Mouse (Mus musculus) embryonic fibroblast, embryonic 13.5 days (primary cell): Measurements from ENCODE around the gene Hoxd10. TPM values are rescaled to one million over a fixed set of nuclear protein-coding genes. Genes with fewer than 3 reads are reported as not detected.

Experiments used
- H3K27ac ChIP-seq: 2 replicates; pipeline ENCODE4 v1.5.1; 2012; ENCODE audit warnings: low read length, control low read depth, inconsistent platforms; ENCODE audit not compliant: insufficient read depth
- H3K4me1 ChIP-seq: 2 replicates; pipeline ENCODE4 v1.6.1; 2011; ENCODE audit warnings: low read length; ENCODE audit not compliant: control insufficient read depth, insufficient read depth
- H3K4me3 ChIP-seq: 2 replicates; pipeline ENCODE4 v1.5.1; 2011; ENCODE audit warnings: mild to moderate bottlenecking, control low read depth, low read length; ENCODE audit not compliant: insufficient read depth
- CTCF ChIP-seq: IDR thresholded peaks from 2 replicates; pipeline ENCODE4 v1.5.1; 2011; ENCODE audit warnings: mild to moderate bottlenecking, control low read depth, low read length, moderate library complexity, borderline replicate concordance; ENCODE audit not compliant: insufficient read depth
- POLR2A ChIP-seq: IDR thresholded peaks from 2 replicates; pipeline ENCODE4 v1.6.1; 2011; ENCODE audit warnings: low read depth, mild to moderate bottlenecking, control low read depth, low read length, moderate library complexity
- polyA plus RNA-seq: library from polyadenylated mRNA; stranded (reverse); fragments of >200 nt; gene quantifications from 2 replicates; pipeline ENCODE4 v1.2.4, GENCODE M21; 2011; ENCODE audit warnings: low read depth; ENCODE audit not compliant: missing spikeins, insufficient read length

Hoxd10 gene
- polyA plus RNA-seq, 1 experiment, result 3.7 TPM

DNA sequence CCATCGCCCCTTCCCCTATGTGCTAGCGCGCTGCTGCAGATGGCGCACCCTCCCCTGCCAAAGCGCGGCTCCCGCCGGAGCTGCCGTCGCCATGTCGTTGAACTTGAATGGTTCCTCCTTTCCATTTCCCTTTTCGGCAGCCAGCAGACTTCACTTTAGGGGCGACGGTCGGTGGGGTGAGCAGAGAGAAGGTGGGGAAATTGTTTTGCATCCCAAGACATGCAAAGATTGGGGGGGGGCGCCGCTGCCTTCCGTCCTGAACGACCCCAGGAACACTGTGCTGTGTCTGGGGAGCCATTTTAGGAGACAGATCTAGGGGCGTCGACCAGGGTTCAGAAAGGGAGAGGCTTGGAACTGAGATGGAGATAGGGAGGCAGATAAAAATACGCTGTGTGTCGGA, 11.7 kb upstream of the Hoxd10 start:
- Histone ChIP-seq H3K4me1 (no peaks in the 10 kb centered on the region), H3K4me3 (peak overlapping the region; percentile 24), H3K27ac (peak overlapping the region; percentile 4; the same call in 1 of the 2 replicates)
- TF ChIP-seq CTCF (no peak), POLR2A (no peak)

- H3K4me3 ChIP-seq, result peak overlapping the region; percentile 24
- no peaks in the 10 kb centered on the region for H3K4me1 ChIP-seq
- peak overlapping the region; percentile 0; the same call in 1 of the 2 replicates for H3K27ac ChIP-seq
- TF ChIP-seq POLR2A, result no peak
- TF ChIP-seq CTCF, result no peak
Observed at GRCm38 (mm10) chr2:74680561-74681398, 10.9 kb upstream of the Hoxd10 start.

GRCm38 (mm10) chr2:74681594-74682531, 9.9 kb upstream of the Hoxd10 start:
- Histone ChIP-seq H3K4me3 (peak overlapping the region; percentile 13), H3K27ac (peak overlapping the region; percentile 0; the same call in 1 of the 2 replicates), H3K4me1 (no peaks in the 10 kb centered on the region)
- no peak for TF ChIP-seq CTCF
- no peak for TF ChIP-seq POLR2A

- Histone ChIP-seq H3K27ac (no peak overlapping the region), H3K4me3 (peak overlapping the region; percentile 8; the same call in 1 of the 2 replicates), H3K4me1 (no peaks in the 10 kb centered on the region)
- TF ChIP-seq POLR2A (no peak), CTCF (no peak)
Observed at GRCm38 (mm10) chr2:74682796-74683195, 8.9 kb upstream of the Hoxd10 start.

- Histone ChIP-seq H3K27ac (no peak overlapping the region), H3K4me3 (peak overlapping the region; percentile 9; the same call in 1 of the 2 replicates), H3K4me1 (no peaks in the 10 kb centered on the region)
- TF ChIP-seq POLR2A (0 out of 2 replicates have a peak, but pooled peaks have one; percentile 11), CTCF (no peak)
Observed at GRCm38 (mm10) chr2:74683471-74683951, 8.2 kb upstream of the Hoxd10 start.

DNA sequence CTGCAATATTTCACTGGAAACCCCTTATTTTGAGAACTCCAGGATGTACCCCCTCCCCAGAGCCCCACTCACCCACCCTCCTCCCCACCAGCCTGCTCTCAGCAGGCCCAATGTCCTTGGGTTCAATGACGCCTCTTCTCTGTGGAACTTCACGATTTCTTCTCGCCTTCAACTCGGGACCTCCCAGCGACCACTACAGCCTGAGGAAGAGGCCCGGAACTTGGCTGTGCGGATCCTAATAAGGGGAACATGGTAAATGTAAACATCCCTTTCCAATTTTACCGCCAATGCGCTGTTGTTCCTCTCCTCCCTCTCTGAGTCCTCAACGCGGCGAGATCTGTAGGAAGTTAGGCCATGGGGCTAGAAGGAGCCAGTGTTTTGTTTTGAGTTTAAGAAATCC, 7.6 kb upstream of the Hoxd10 start:
- TF ChIP-seq POLR2A (no peak), CTCF (no peak)
- Histone ChIP-seq H3K4me1 (no peaks in the 10 kb centered on the region), H3K27ac (no peak overlapping the region), H3K4me3 (peak overlapping the region; percentile 9; the same call in 1 of the 2 replicates)

DNA sequence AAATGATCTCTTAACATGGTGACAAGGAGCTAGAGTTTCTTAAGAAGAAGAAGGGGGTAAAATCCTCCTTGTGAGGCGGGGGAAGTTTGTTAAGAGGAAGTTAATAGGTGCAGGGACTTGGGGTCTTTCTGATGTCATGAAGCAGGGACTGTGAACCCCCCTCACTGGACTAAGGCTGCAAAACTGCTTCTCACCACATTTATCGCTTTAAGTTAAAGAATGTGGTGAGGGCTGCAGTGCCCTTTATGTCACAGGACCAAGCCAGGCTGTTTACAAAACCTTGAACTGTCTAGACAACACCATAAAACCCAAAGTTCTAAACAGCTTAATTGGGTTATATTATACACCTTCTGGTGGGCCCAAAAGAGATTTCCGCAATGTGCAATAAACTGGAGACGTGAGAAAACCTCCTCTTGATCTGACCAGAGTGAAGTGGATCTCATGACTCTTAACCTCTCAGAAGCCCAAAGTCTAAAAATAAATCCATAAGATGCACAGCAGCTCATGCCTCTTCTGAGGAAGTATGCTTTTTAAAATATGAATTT, 6.6 kb upstream of the Hoxd10 start:
- no peak overlapping the region for H3K4me3 ChIP-seq
- no peak for TF ChIP-seq CTCF
- no peak for TF ChIP-seq POLR2A
- no peaks in the 10 kb centered on the region for H3K4me1 ChIP-seq
- no peak overlapping the region for H3K27ac ChIP-seq

DNA sequence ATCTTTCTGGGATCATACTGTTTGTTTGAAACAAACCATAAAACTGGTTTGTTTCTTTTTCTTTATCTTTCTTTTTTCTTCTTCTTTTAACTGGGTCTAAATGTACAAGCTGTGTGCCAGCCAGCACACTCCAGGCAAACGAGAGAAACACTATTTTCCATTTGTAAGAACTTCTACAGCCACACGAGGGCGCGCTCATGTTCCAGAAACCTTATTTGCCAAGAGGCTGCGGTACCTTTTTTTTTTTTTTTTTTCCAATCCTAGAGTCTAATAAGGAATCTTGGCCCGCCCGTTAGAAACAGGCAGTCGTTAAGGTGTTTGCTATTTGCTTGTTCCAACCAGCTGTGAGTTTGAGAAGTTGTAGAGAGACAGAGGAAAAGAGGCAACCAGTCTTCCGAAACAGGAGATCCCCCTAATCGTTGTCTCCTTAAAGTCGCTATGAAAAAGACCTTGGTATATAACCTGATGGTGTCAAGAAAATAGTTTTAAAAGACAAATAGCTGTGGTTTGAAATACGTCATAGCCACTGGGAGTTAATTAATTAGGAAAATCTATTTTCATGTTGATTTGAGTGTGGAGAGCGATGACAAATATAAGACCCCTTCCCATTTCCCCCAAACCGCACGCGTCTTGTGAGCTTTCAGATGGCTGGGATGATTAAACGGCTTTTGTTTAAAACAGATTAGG, 5.3 kb upstream of the Hoxd10 start:
- H3K4me1 ChIP-seq, result no peaks in the 10 kb centered on the region
- H3K4me3 ChIP-seq, result peak overlapping the region; percentile 28; the same call in 1 of the 2 replicates
- H3K27ac ChIP-seq, result peak overlapping the region; percentile 35; the same call in 1 of the 2 replicates
- TF ChIP-seq POLR2A, result no peak
- 0 out of 2 replicates have a peak, but pooled peaks have one; percentile 20 for TF ChIP-seq CTCF
